Mouse (Mus musculus) small intestine, adult 2 months (tissue): ENCODE results near the gene Stx8.

ENCODE experiments used
- CTCF ChIP-seq: fragments of 200-500 bp; IDR thresholded peaks from 2 replicates; pipeline ENCODE4 v1.5.1; 2012; ENCODE audit warnings: low read depth, mild to moderate bottlenecking, control low read depth, inconsistent platforms, low read length, moderate library complexity, mixed read lengths; ENCODE audit not compliant: insufficient replicate concordance, insufficient read length; ENCODE audit errors: extremely low read depth
- POLR2A ChIP-seq: fragments of 200-500 bp; IDR thresholded peaks from 2 replicates; pipeline ENCODE4 v1.6.1; 2012; ENCODE audit warnings: low read depth, mild to moderate bottlenecking, control low read depth, inconsistent platforms, low read length, moderate library complexity

DNA sequence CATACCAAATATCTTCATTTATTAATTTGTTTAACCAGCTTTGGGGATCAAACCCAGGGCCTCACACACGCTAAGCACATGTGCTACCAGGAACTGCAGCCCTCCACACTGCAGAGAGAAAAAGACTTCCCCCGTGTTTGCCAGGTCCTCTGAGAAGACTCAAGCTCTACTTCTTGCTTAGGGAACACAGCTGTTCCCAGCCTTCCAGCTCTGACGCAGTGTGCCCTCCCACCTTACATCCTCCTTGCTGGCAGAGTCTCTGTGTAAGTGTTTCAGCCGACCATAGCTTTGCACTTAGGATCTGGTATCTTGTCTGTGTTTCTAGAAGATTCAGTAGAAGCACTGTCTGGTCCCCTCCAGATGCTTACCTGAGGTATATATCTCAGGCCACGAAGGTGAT lies 224.9 kb downstream of the Stx8 start:
- no peak for TF ChIP-seq CTCF
- no peak for TF ChIP-seq POLR2A
